Mouse (Mus musculus): Measurements from ENCODE around the gene Tbccd1. TPM values are rescaled to one million over a fixed set of nuclear protein-coding genes. Genes with fewer than 3 reads are reported as not detected.

The Tbccd1 gene
- polyA plus RNA-seq, 1 experiment from 2014 or later, result 31.6 TPM

DNA sequence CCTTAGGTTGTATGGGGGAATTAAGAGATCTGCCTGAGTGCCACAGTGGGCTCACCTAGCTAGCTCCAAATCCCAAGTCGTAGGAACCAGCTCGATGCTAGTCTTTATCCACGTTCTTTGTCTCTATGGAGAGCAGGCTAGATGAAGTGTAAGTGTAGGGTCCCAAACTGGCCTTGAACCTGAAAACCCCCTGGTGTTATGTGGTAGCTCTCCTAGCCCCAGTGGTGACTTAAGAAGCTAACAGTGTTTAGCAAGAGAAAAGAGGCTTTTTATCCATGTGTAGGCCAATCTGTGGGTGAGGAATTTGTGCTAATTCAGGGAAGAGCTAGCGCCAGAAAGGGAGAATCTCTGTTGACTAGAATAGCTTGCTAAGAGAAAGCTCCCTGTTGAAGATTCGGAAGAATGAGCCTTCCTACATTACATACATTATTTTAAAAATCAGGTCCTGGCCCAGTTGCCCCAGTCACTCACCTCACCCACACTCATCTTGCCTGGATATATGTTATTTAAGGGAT lies 81.9 kb downstream of the Tbccd1 start:
- WGBS, result 80% methylated on average over 5 of the region's 5 CpGs
- no peak for ATAC-seq
- Histone ChIP-seq H3K4me1 (ENCODE audit: control insufficient read depth, insufficient read depth, low read length) (no peaks in the 10 kb centered on the region), H3K36me3 (ENCODE audit: control insufficient read depth, insufficient read depth, low read length) (no peaks in the 10 kb centered on the region), H3K4me2 (ENCODE audit: low read depth, low read length) (no peak overlapping the region), H3K27ac (ENCODE audit: low read length) (no peak overlapping the region), H3K9me3 (ENCODE audit: control insufficient read depth, low read length) (no peaks in the 10 kb centered on the region), H3K9ac (ENCODE audit: low read depth, low read length) (no peak overlapping the region), H3K4me3 (ENCODE audit: low read length) (no peak overlapping the region), H3K27me3 (replicated peaks; ENCODE audit: control insufficient read depth, insufficient read depth, low read length) (no peaks in the 10 kb centered on the region)

- Histone ChIP-seq H3K9me3 (ENCODE audit: control insufficient read depth, low read length) (no peaks in the 10 kb centered on the region), H3K4me3 (ENCODE audit: low read length) (no peak overlapping the region), H3K4me2 (ENCODE audit: low read depth, low read length) (no peak overlapping the region), H3K9ac (ENCODE audit: low read depth, low read length) (no peak overlapping the region), H3K4me1 (ENCODE audit: control insufficient read depth, insufficient read depth, low read length) (no peaks in the 10 kb centered on the region), H3K27me3 (replicated peaks; ENCODE audit: control insufficient read depth, insufficient read depth, low read length) (no peaks in the 10 kb centered on the region), H3K27ac (ENCODE audit: low read length) (no peak overlapping the region), H3K36me3 (ENCODE audit: control insufficient read depth, insufficient read depth, low read length) (no peaks in the 10 kb centered on the region)
- no peak for ATAC-seq
- 74% methylated on average over 8 of the region's 8 CpGs for WGBS
These were observed 88.8 kb downstream of the Tbccd1 start for GRCm38 (mm10) chr16:22768661-22769060.

GRCm38 (mm10) chr16:22767405-22767804 lies 90.1 kb downstream of the Tbccd1 start:
- 84% methylated on average over 3 of the region's 3 CpGs for WGBS
- no peak overlapping the region for H3K27ac ChIP-seq (ENCODE audit: low read length)
- no peaks in the 10 kb centered on the region for H3K27me3 ChIP-seq (replicated peaks; ENCODE audit: control insufficient read depth, insufficient read depth, low read length)
- no peaks in the 10 kb centered on the region for H3K9me3 ChIP-seq (ENCODE audit: control insufficient read depth, low read length)
- no peaks in the 10 kb centered on the region for H3K4me1 ChIP-seq (ENCODE audit: control insufficient read depth, insufficient read depth, low read length)
- no peaks in the 10 kb centered on the region for H3K36me3 ChIP-seq (ENCODE audit: control insufficient read depth, insufficient read depth, low read length)
- no peak overlapping the region for H3K4me3 ChIP-seq (ENCODE audit: low read length)
- no peak for ATAC-seq
- no peak overlapping the region for H3K9ac ChIP-seq (ENCODE audit: low read depth, low read length)
- no peak overlapping the region for H3K4me2 ChIP-seq (ENCODE audit: low read depth, low read length)

DNA sequence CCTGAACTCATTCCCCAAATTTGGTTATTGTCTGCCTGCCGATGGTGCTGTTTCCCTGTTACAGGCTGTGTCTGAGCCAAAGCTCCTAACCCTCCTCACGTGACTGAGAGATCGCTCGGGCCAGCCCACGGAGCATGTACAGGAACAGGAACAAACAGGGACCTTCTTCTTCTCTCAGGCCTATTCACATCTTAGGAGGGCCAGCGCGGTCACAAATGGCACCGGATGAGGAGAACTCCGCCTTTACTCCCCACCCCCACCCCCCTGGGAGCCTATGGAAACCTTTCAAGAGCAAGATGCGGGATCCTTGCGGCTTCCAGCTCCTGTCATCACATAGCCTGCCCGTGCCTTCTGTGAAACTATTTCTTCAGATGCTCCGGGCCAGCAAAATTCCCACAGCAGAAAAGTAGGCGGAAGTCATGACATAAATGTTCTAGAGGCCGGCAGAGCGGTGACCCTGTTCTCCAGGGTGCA lies 90.7 kb downstream of the Tbccd1 start:
- H3K9ac ChIP-seq (ENCODE audit: low read depth, low read length), result no peak overlapping the region
- H3K4me1 ChIP-seq (ENCODE audit: control insufficient read depth, insufficient read depth, low read length), result no peaks in the 10 kb centered on the region
- H3K4me2 ChIP-seq (ENCODE audit: low read depth, low read length), result no peak overlapping the region
- no peak for ATAC-seq
- no peak overlapping the region for H3K27ac ChIP-seq (ENCODE audit: low read length)
- no peak overlapping the region for H3K4me3 ChIP-seq (ENCODE audit: low read length)
- WGBS, result 79% methylated on average over 16 of the region's 16 CpGs
- H3K27me3 ChIP-seq (replicated peaks; ENCODE audit: control insufficient read depth, insufficient read depth, low read length), result no peaks in the 10 kb centered on the region
- H3K36me3 ChIP-seq (ENCODE audit: control insufficient read depth, insufficient read depth, low read length), result no peaks in the 10 kb centered on the region
- H3K9me3 ChIP-seq (ENCODE audit: control insufficient read depth, low read length), result no peaks in the 10 kb centered on the region

DNA sequence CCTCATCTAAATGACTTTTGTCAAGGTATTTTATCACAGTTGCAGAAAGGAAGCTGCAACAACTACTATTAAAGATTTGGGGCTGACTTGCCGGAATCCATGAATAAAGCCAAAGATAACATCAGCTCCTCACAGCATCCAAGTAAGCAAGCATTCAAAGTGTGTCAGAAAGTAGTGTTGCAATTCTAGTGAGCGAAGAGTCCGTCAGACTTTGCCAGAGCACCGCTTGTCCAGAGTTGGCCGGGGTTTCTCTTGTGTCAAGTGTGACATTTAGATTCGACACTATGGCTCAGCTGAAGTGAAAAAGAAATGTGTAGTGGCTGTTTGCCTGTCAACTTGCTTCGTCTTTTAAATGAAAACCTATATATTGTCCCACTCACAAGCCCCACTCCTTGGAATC lies 91.9 kb downstream of the Tbccd1 start:
- H3K4me2 ChIP-seq (ENCODE audit: low read depth, low read length), result no peak overlapping the region
- no peaks in the 10 kb centered on the region for H3K9me3 ChIP-seq (ENCODE audit: control insufficient read depth, low read length)
- no peak overlapping the region for H3K4me3 ChIP-seq (ENCODE audit: low read length)

More for the DNA sequence above, 91.9 kb downstream of the Tbccd1 start:
- no peak for ATAC-seq
- no peak overlapping the region for H3K27ac ChIP-seq (ENCODE audit: low read length)
- 89% methylated on average over 7 of the region's 7 CpGs for WGBS
- no peaks in the 10 kb centered on the region for H3K36me3 ChIP-seq (ENCODE audit: control insufficient read depth, insufficient read depth, low read length)
- no peaks in the 10 kb centered on the region for H3K27me3 ChIP-seq (replicated peaks; ENCODE audit: control insufficient read depth, insufficient read depth, low read length)
- H3K4me1 ChIP-seq (ENCODE audit: control insufficient read depth, insufficient read depth, low read length), result no peaks in the 10 kb centered on the region
- H3K9ac ChIP-seq (ENCODE audit: low read depth, low read length), result no peak overlapping the region

Other genes with a start within 250 kb of the Tbccd1 start
- 5.5 and 5.9 TPM in 2 replicates for gene Dgkg, start 200.4 kb downstream of the Tbccd1 start, polyA plus RNA-seq (2015; fragmentation: Nextera tagmentation; extraction: Ambion mirVana)
- gene Crygs, start 46.1 kb downstream of the Tbccd1 start, polyA plus RNA-seq (2015; fragmentation: Nextera tagmentation; extraction: Ambion mirVana), result not detected in 2 replicates
- 118 and 129 TPM in 2 replicates for gene Dnajb11, start 176 bp upstream of the Tbccd1 start, polyA plus RNA-seq (2015; fragmentation: Nextera tagmentation; extraction: Ambion mirVana)
- gene Ahsg, start 33.6 kb upstream of the Tbccd1 start, polyA plus RNA-seq (2015; fragmentation: Nextera tagmentation; extraction: Ambion mirVana), result 24.4 and 59.9 TPM in 2 replicates
- 0.49 TPM in 1 of 2 replicates, not detected in the other for gene Fetub, start 60.7 kb upstream of the Tbccd1 start, polyA plus RNA-seq (2015; fragmentation: Nextera tagmentation; extraction: Ambion mirVana)
- 0.07 TPM in 1 of 2 replicates, not detected in the other for gene Hrg, start 93.4 kb upstream of the Tbccd1 start, polyA plus RNA-seq (2015; fragmentation: Nextera tagmentation; extraction: Ambion mirVana)
- 0.66 and 0.76 TPM in 2 replicates for gene Kng2, start 171.8 kb upstream of the Tbccd1 start, polyA plus RNA-seq (2015; fragmentation: Nextera tagmentation; extraction: Ambion mirVana)
- 5.4 and 15.1 TPM in 2 replicates for gene Kng1, start 200.2 kb upstream of the Tbccd1 start, polyA plus RNA-seq (2015; fragmentation: Nextera tagmentation; extraction: Ambion mirVana)
- 193 TPM in 2 replicates for gene Eif4a2, start 249.8 kb upstream of the Tbccd1 start, polyA plus RNA-seq (2015; fragmentation: Nextera tagmentation; extraction: Ambion mirVana)